Mouse (Mus musculus) CD4-positive, CD25-positive, alpha-beta regulatory T cell (primary cell): ENCODE results near the gene Cabs1. TPM values are rescaled to one million over a fixed set of nuclear protein-coding genes. Genes with fewer than 3 reads are reported as not detected.

Source experiments
- polyA plus RNA-seq: library from polyadenylated mRNA; unstranded; fragments of 100-300 nt; shearing (Covaris generic); gene quantifications from one replicate; pipeline ENCODE4 v1.2.1, GENCODE M21; 2017

Cabs1 gene
- polyA plus RNA-seq: not detected

GRCm38 (mm10) chr5:87979139-87979538 lies at the start of gene Cabs1:
TSS of gene Cabs1 (plus strand) at chr5:87979439.

GRCm38 (mm10) chr5:87969201-87969600 lies 10.0 kb upstream of the Cabs1 start, which contains the start of the genes 2310003L06Rik and Gm28434:
TSS of gene 2310003L06Rik (plus strand) at chr5:87969459.
TSS of gene Gm28434 (plus strand) at chr5:87969517.

GRCm38 (mm10) chr5:88002249-88002648 lies 23.0 kb downstream of the Cabs1 start, which contains the start of gene Smr3a:
TSS of gene Smr3a (plus strand) at chr5:88002549.

Other genes with a start within 250 kb of the Cabs1 start
- gene Csn1s2a, start 204.9 kb upstream of the Cabs1 start, polyA plus RNA-seq: not detected
- gene Csn1s2b, start 171.4 kb upstream of the Cabs1 start, polyA plus RNA-seq: 0.08 TPM
- gene Prr27, start 153.8 kb upstream of the Cabs1 start, polyA plus RNA-seq: not detected
- not detected for gene Odam, start 94.4 kb upstream of the Cabs1 start, polyA plus RNA-seq
- not detected for gene Csn3, start 53.9 kb upstream of the Cabs1 start, polyA plus RNA-seq
- gene 2310003L06Rik, start 10.0 kb upstream of the Cabs1 start, polyA plus RNA-seq: 0.13 TPM
- gene Gm28434, start 9.9 kb upstream of the Cabs1 start, polyA plus RNA-seq: not detected
- gene Smr3a, start 23.1 kb downstream of the Cabs1 start, polyA plus RNA-seq: 65.6 TPM
- not detected for gene Smr2, start 107.1 kb downstream of the Cabs1 start, polyA plus RNA-seq
- not detected for gene Gm11116, start 132.1 kb downstream of the Cabs1 start, polyA plus RNA-seq
- not detected for gene Gm11115, start 174.7 kb downstream of the Cabs1 start, polyA plus RNA-seq